Mouse (Mus musculus): ENCODE data around the gene Grasp.

DNA sequence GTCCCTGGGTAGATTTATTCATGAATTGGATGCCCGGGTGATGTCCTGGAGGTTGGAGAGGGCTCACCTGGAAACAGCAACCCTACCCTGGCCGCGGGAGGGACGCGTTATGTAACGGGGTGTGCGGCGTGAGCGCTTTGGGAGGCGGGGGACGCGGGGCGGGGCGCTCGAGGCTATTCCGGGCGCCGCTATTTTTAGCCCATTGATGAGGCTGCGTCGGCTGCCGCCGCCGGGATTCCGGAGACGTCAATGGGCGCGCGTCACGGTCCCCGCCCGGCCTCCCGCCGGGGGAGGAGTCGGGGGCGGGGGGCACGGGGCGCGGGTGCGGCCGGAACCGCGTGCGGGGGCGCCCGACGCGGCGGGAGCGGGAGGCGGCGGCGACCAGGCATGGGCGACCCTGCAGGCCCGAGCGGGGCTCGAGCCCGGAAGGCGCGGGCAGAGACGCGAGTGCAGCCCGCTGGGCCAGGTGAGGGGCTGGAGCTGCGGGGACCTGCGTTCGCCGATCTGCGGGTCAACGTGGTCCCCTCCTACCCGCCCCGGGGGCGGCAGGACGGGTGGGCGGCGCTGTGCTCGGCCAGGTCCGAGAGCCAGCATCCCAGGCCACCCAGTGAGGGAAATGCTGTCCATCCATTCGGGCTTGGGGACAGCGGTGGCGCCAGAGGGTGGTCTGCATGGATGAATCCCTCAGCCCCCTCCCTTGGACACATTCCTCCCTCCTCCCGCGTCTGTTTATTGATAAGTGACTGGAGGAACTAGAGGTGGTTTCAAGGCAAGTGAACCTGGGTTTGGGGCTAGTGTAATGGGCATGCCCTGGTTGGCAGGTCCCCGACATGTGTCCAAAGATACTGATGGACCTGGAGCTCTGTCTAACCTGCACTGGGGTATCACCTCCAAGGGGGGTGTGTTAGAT is 30.2 kb downstream of the Grasp start, which contains the start of gene Nr4a1:
- no peak for TF ChIP-seq CTCF (IDR thresholded peaks at IDR 0.05; ENCODE audit: insufficient read depth, low read length)
- TF ChIP-seq POLR2A (IDR thresholded peaks at IDR 0.05; ENCODE audit: borderline replicate concordance, extremely low read depth, low read depth, low read length), result peak; percentile 18; the same call in 1 of the 2 replicates

Measured in lung, adult 2 months (tissue).